Mouse (Mus musculus): ENCODE results near the gene Zdhhc7.

GRCm38 (mm10) chr8:120118847-120119246, 17.6 kb upstream of the Zdhhc7 start:
- no peak for TF ChIP-seq POLR2A (IDR thresholded peaks at IDR 0.05; ENCODE audit: low read depth, low read length)
- no peak for TF ChIP-seq MAFK (IDR thresholded peaks at IDR 0.05; ENCODE audit: insufficient replicate concordance, low read length)
- no peak for TF ChIP-seq CTCF (conservative IDR thresholded peaks at IDR 0.05 in 1 of 2, IDR thresholded peaks at IDR 0.05 in 1 of 2; ENCODE audit: low read depth in 2 of 2, low read length in 2 of 2)
- TF ChIP-seq ZC3H11A (IDR thresholded peaks at IDR 0.05; ENCODE audit: low read depth, low read length): no peak
- no peak for TF ChIP-seq USF1 (IDR thresholded peaks at IDR 0.05; ENCODE audit: low read depth, low read length)
- TF ChIP-seq EP300 (IDR thresholded peaks at IDR 0.05; ENCODE audit: low read length): no peak
- TF ChIP-seq JUND (conservative IDR thresholded peaks at IDR 0.05; ENCODE audit: low read depth, low read length): no peak

Measured in CH12.LX (cell line).